Mouse (Mus musculus) MEL (cell line): Measurements from ENCODE around the gene Bach2. TPM values are rescaled to one million over a fixed set of nuclear protein-coding genes. Genes with fewer than 3 reads are reported as not detected.

Experiments used
- DNase-seq: peaks from one replicate; pipeline ENCODE4 v3.0.0; 2011; ENCODE audit warnings: low read depth, low spot score
- H3K27ac ChIP-seq: 2 replicates; pipeline ENCODE4 v1.5.1; 2012; ENCODE audit warnings: low read depth, mild to moderate bottlenecking, control low read depth, low read length, moderate library complexity; ENCODE audit not compliant: control insufficient read depth
- H3K27me3 ChIP-seq, 2 experiments: fragments of 150-350 bp in 1 of 2; sonication (generic) in 1 of 2; 2 replicates each; pipeline ENCODE4 v1.6.1; 2012; ENCODE audit warnings: low read length in 2 of 2, mild to moderate bottlenecking in 2 of 2, improper control_type of control experiment in 1 of 2, moderate library complexity in 1 of 2; ENCODE audit not compliant: insufficient read depth in 2 of 2, control insufficient read depth in 1 of 2
- H3K36me3 ChIP-seq, 2 experiments: 2 replicates each; pipeline ENCODE4 v1.6.1; 2012 to 2014; ENCODE audit warnings: low read length in 2 of 2, improper control_type of control experiment in 1 of 2, inconsistent platforms in 1 of 2, mild to moderate bottlenecking in 1 of 2; ENCODE audit not compliant: insufficient read depth in 2 of 2, control insufficient read depth in 1 of 2
- H3K4me1 ChIP-seq, 2 experiments: fragments of 150-350 bp in 1 of 2; sonication (generic) in 1 of 2; 2 replicates each; pipeline ENCODE4 v1.6.1; 2012; ENCODE audit warnings: low read length in 2 of 2, improper control_type of control experiment in 1 of 2, mild to moderate bottlenecking in 1 of 2; ENCODE audit not compliant: insufficient read depth in 2 of 2, control insufficient read depth in 1 of 2
- H3K4me3 ChIP-seq, 2 experiments: fragments of 150-350 bp in 1 of 2; sonication (generic) in 1 of 2; 2 replicates each; pipeline ENCODE4 v1.5.1; 2012; ENCODE audit warnings: low read depth in 2 of 2, low read length in 2 of 2, mild to moderate bottlenecking in 2 of 2, moderate library complexity in 2 of 2, control low read depth in 1 of 2, improper control_type of control experiment in 1 of 2; ENCODE audit not compliant: control insufficient read depth in 1 of 2, insufficient read depth in 1 of 2
- H3K79me2 ChIP-seq: 2 replicates; pipeline ENCODE4 v1.6.1; 2012; ENCODE audit warnings: mild to moderate bottlenecking, low read length, moderate library complexity; ENCODE audit not compliant: control insufficient read depth, poor library complexity, insufficient read depth
- H3K9ac ChIP-seq: 2 replicates; pipeline ENCODE4 v1.6.1; 2012; ENCODE audit warnings: low read depth, mild to moderate bottlenecking, control low read depth, low read length, moderate library complexity; ENCODE audit not compliant: control insufficient read depth, poor library complexity, severe bottlenecking
- H3K9me3 ChIP-seq: fragments of 150-350 bp; sonication (generic); replicated peaks from 2 replicates; pipeline ENCODE4 v1.6.1; 2012; ENCODE audit warnings: mild to moderate bottlenecking, low read length, improper control_type of control experiment, moderate library complexity; ENCODE audit not compliant: insufficient read depth
- BHLHE40 ChIP-seq: IDR thresholded peaks from 2 replicates; pipeline ENCODE4 v1.6.1; 2012; ENCODE audit warnings: low read depth, mild to moderate bottlenecking, inconsistent platforms, low read length, improper control_type of control experiment, borderline replicate concordance
- EP300 ChIP-seq, 2 experiments: IDR thresholded peaks; 2 replicates each; pipeline ENCODE4 v1.6.1; 2011; ENCODE audit warnings: improper control_type of control experiment in 2 of 2, low read length in 2 of 2, low read depth in 1 of 2, mild to moderate bottlenecking in 1 of 2
- ETS1 ChIP-seq: IDR thresholded peaks from 2 replicates; pipeline ENCODE4 v1.6.1; 2012; ENCODE audit warnings: low read depth, mild to moderate bottlenecking, inconsistent platforms, low read length, improper control_type of control experiment, moderate library complexity
- GABPA ChIP-seq: IDR thresholded peaks from 2 replicates; pipeline ENCODE4 v1.6.1; 2012; ENCODE audit warnings: low read depth, mild to moderate bottlenecking, inconsistent platforms, low read length, improper control_type of control experiment, moderate library complexity
- HCFC1 ChIP-seq: IDR thresholded peaks from 2 replicates; pipeline ENCODE4 v1.6.1; 2012; ENCODE audit warnings: low read depth, mild to moderate bottlenecking, inconsistent platforms, low read length, improper control_type of control experiment, moderate library complexity
- KAT2A ChIP-seq: conservative IDR thresholded peaks from 2 replicates; pipeline ENCODE4 v1.6.1; 2012; ENCODE audit warnings: low read depth, low read length, improper control_type of control experiment, inconsistent platforms
- MEF2A ChIP-seq: IDR thresholded peaks from 2 replicates; pipeline ENCODE4 v1.6.1; 2014; ENCODE audit warnings: low read depth, mild to moderate bottlenecking, inconsistent platforms, low read length, improper control_type of control experiment; ENCODE audit not compliant: poor library complexity, insufficient replicate concordance, severe bottlenecking; ENCODE audit errors: extremely low read depth
- MXI1 ChIP-seq: IDR thresholded peaks from 2 replicates; pipeline ENCODE4 v1.6.1; 2011; ENCODE audit warnings: mild to moderate bottlenecking, low read depth, low read length, improper control_type of control experiment
- NELFE ChIP-seq: IDR thresholded peaks from 2 replicates; pipeline ENCODE4 v1.6.1; 2011; ENCODE audit warnings: low read depth, low read length, improper control_type of control experiment
- NRF1 ChIP-seq: IDR thresholded peaks from 2 replicates; pipeline ENCODE4 v1.6.1; 2014; ENCODE audit warnings: low read depth, mild to moderate bottlenecking, inconsistent platforms, low read length, improper control_type of control experiment, moderate library complexity; ENCODE audit not compliant: poor library complexity, insufficient read depth, severe bottlenecking
- POLR2A ChIP-seq, 2 experiments: IDR thresholded peaks; 2 replicates each; pipeline ENCODE4 v1.6.1; 2011 to 2012; ENCODE audit warnings: low read length in 2 of 2, mild to moderate bottlenecking in 2 of 2, control low read depth in 1 of 2, improper control_type of control experiment in 1 of 2, low read depth in 1 of 2, moderate library complexity in 1 of 2; ENCODE audit not compliant: control insufficient read depth in 1 of 2, insufficient read depth in 1 of 2, poor library complexity in 1 of 2
- RAD21 ChIP-seq: IDR thresholded peaks from 2 replicates; pipeline ENCODE4 v1.6.1; 2011; ENCODE audit warnings: mild to moderate bottlenecking, low read depth, low read length, improper control_type of control experiment
- RCOR1 ChIP-seq: IDR thresholded peaks from 2 replicates; pipeline ENCODE4 v1.6.1; 2012; ENCODE audit warnings: low read depth, mild to moderate bottlenecking, inconsistent platforms, low read length, improper control_type of control experiment
- SMC3 ChIP-seq: IDR thresholded peaks from 2 replicates; pipeline ENCODE4 v1.6.1; 2011; ENCODE audit warnings: low read depth, low read length, improper control_type of control experiment
- TAL1 ChIP-seq: IDR thresholded peaks from 2 replicates; pipeline ENCODE4 v1.6.1; 2012; ENCODE audit warnings: mild to moderate bottlenecking, inconsistent platforms, low read length, moderate library complexity, mixed read lengths
- TCF12 ChIP-seq: IDR thresholded peaks from 2 replicates; pipeline ENCODE4 v1.6.1; 2014; ENCODE audit warnings: low read depth, mild to moderate bottlenecking, inconsistent platforms, low read length, improper control_type of control experiment, moderate library complexity
- UBTF ChIP-seq: IDR thresholded peaks from 2 replicates; pipeline ENCODE4 v1.6.1; 2012; ENCODE audit warnings: low read depth, mild to moderate bottlenecking, inconsistent platforms, low read length, improper control_type of control experiment, moderate library complexity, borderline replicate concordance; ENCODE audit not compliant: insufficient read depth
- USF1 ChIP-seq: IDR thresholded peaks from 2 replicates; pipeline ENCODE4 v1.6.1; 2014; ENCODE audit warnings: low read depth, mild to moderate bottlenecking, inconsistent platforms, low read length, improper control_type of control experiment, moderate library complexity
- USF2 ChIP-seq, 2 experiments: IDR thresholded peaks; 2 replicates each; pipeline ENCODE4 v1.6.1; 2011 to 2012; ENCODE audit warnings: improper control_type of control experiment in 2 of 2, low read length in 2 of 2, borderline replicate concordance in 1 of 2, inconsistent platforms in 1 of 2, low read depth in 1 of 2, mild to moderate bottlenecking in 1 of 2; ENCODE audit not compliant: insufficient read depth in 1 of 2
- ZC3H11A ChIP-seq: IDR thresholded peaks from 2 replicates; pipeline ENCODE4 v1.6.1; 2012; ENCODE audit warnings: low read depth, mild to moderate bottlenecking, inconsistent platforms, low read length, improper control_type of control experiment
- ZKSCAN1 ChIP-seq: IDR thresholded peaks from 2 replicates; pipeline ENCODE4 v1.6.1; 2012; ENCODE audit warnings: low read depth, mild to moderate bottlenecking, inconsistent platforms, low read length, improper control_type of control experiment, moderate library complexity
- ZMIZ1 ChIP-seq: IDR thresholded peaks from 2 replicates; pipeline ENCODE4 v1.6.1; 2012; ENCODE audit warnings: low read depth, mild to moderate bottlenecking, inconsistent platforms, low read length, improper control_type of control experiment, moderate library complexity
- ZNF384 ChIP-seq: IDR thresholded peaks from 2 replicates; pipeline ENCODE4 v1.6.1; 2012; ENCODE audit warnings: low read depth, mild to moderate bottlenecking, inconsistent platforms, low read length, improper control_type of control experiment
- polyA plus RNA-seq, 2 experiments: library from polyadenylated mRNA; stranded (reverse) in 1 of 2; unstranded in 1 of 2; fragments of >175 nt in 1 of 2; fragments of >200 nt in 1 of 2; gene quantifications; 2 replicates each; pipeline versions ENCODE4 v1.2.1 to v1.2.4; 2012; ENCODE audit warnings: low replicate concordance in 2 of 2, low read depth in 1 of 2; ENCODE audit not compliant: insufficient read length in 2 of 2, insufficient read depth in 1 of 2, missing spikeins in 1 of 2
- total RNA-seq: library from RNA; depleted of rRNA; stranded (reverse); fragments of 300-350 nt; gene quantifications from 2 replicates; pipeline ENCODE4 v1.2.3, GENCODE M21; 2012

Gene Bach2
- total and polyA plus RNA-seq, 3 experiments = 0.04 TPM; not detected in 2

DNA sequence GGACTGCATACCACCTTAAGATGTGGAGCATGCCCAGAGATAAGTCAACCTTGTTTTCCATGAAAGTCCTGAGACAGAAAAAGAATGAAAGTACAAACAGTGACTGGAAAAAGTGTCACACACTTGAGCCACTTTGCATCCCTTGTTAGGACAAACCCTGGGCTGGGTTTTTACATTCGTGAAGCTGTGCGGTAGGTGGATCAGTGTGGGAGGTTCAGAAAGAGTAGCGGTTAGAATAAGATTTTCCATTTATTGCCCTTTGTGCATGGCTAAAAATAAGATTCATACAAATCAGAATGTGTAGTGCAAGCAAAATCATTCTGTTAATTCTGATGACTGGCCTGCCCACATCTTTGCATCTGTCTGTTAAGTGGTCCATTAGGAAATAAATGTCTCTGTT is 187.0 kb downstream of the Bach2 start:
- no peak overlapping the region for H3K9ac ChIP-seq
- no peak for DNase-seq
- H3K4me3 ChIP-seq = no peak overlapping the region
- TF ChIP-seq HCFC1 = no peak
- no peak for TF ChIP-seq ETS1
- TF ChIP-seq KAT2A = no peak
- TF ChIP-seq RCOR1 = no peak
- TF ChIP-seq RAD21 = no peak
- no peak for TF ChIP-seq BHLHE40
- TF ChIP-seq ZMIZ1 = no peak
- no peak for TF ChIP-seq NRF1
- TF ChIP-seq MEF2A = no peak
- TF ChIP-seq ZNF384 = no peak
- no peak for TF ChIP-seq SMC3
- no peak for TF ChIP-seq EP300 (IDR thresholded peaks at IDR 0.05; ENCODE audit: low read depth in 1 of 2, low read length in 2 of 2)
- TF ChIP-seq ZKSCAN1 = no peak
- no peak for TF ChIP-seq USF1
- H3K36me3 ChIP-seq = no peaks in the 10 kb centered on the region
- H3K27ac ChIP-seq = no peak overlapping the region
- H3K27me3 ChIP-seq = peaks cover 0 to 4% of the 10 kb centered on the region in 2 experiments; a peak in 3 of 4 replicates
- H3K4me1 ChIP-seq = no peaks in the 10 kb centered on the region
- H3K79me2 ChIP-seq = no peaks in the 10 kb centered on the region
- no peaks in the 10 kb centered on the region for H3K9me3 ChIP-seq

DNA sequence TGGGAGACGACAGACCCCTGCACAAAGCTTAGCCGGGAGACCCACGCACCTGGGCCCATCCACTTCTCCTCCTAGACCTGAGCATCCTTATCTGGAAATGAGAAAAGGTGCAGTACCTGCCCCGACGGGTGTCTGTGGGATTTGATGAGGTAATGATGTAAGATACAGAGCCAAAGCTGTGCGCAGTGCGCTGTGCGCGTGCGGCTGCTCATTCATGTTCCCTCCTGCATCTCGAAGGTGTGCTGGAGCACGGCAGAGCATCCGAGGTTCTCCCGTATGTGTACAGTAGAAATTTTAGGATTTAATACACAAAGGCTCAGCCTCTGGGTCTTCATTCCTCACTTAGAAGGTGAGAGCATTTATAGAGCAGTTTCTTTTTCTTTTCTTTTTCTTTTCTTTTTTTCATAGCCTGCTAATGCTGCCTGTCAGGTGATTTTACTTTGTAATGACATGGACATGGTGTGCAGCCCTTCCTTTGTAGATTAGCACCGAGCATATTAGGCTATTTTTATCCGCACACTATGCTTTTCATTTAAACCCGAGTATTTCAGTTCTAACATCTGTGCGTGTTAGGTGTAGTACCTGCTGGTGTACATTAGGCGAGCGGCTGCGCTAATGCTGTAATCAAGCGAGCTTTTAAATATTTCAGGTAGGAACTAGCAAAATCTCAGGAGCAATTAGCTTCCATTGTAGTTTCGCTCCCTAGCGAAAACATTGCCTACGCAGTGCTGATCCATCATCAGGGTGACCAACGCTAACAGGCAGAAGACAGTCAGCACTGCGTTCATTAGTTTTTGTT is 188.4 kb downstream of the Bach2 start:
- H3K9me3 ChIP-seq = no peaks in the 10 kb centered on the region
- TF ChIP-seq ZC3H11A (no peak), USF2 (IDR thresholded peaks at IDR 0.05; ENCODE audit: borderline replicate concordance in 1 of 2, insufficient read depth in 1 of 2, low read depth in 1 of 2, low read length in 2 of 2) (no peak), MXI1 (no peak), GABPA (no peak), NELFE (no peak), TAL1 (no peak), MEF2A (no peak), ZNF384 (no peak), RAD21 (no peak), UBTF (no peak), TCF12 (no peak), ETS1 (no peak), POLR2A (IDR thresholded peaks at IDR 0.05; ENCODE audit: control insufficient read depth in 1 of 2, insufficient read depth in 1 of 2, low read depth in 1 of 2, low read length in 2 of 2, poor library complexity in 1 of 2) (no peak)
- H3K4me1 ChIP-seq = no peaks in the 10 kb centered on the region
- no peak for DNase-seq
- no peak overlapping the region for H3K4me3 ChIP-seq
- H3K79me2 ChIP-seq = no peaks in the 10 kb centered on the region
- H3K27ac ChIP-seq = no peak overlapping the region
- H3K36me3 ChIP-seq = no peaks in the 10 kb centered on the region
- H3K27me3 ChIP-seq = peaks cover 0 to 4% of the 10 kb centered on the region in 2 experiments; a peak in 3 of 4 replicates
- no peak overlapping the region for H3K9ac ChIP-seq
